Mouse (Mus musculus): ENCODE measurements around the gene Pard3b. TPM values are rescaled to one million over a fixed set of nuclear protein-coding genes. Genes with fewer than 3 reads are reported as not detected.

Gene Pard3b
- total RNA-seq, 2 experiments from 2014 or later: 20.2 to 22.2 TPM

GRCm38 (mm10) chr1:62437493-62437892 lies 798.9 kb downstream of the Pard3b start:
- DNase-seq (ENCODE audit: low spot score in 2 of 2): no peak

GRCm38 (mm10) chr1:62444406-62444805 lies 805.8 kb downstream of the Pard3b start:
- DNase-seq (ENCODE audit: low spot score in 2 of 2): no peak

DNA sequence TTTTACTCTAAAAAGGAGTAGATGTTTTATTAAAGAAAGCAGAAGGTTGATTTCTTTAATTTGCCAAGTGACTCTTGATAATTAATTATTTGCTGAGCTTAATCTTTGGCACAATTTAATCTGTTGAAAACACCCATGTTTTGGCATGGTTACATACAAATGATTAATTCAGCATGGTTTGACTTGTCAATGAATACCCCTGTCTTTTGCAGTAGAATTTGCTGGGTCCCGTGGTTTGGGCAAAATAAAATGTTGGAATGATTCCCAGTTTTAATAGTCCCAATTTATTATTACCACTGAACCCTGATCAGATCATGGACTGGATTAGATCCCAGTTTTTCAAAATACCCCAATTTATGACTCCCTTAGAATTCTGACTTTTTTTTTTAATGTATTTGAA lies 808.2 kb downstream of the Pard3b start:
- DNase-seq (ENCODE audit: low spot score in 2 of 2): no peak

- no peak for DNase-seq (ENCODE audit: low spot score in 2 of 2)
These were observed 810.7 kb downstream of the Pard3b start for GRCm38 (mm10) chr1:62449193-62449875.

GRCm38 (mm10) chr1:62465536-62465935 lies 826.9 kb downstream of the Pard3b start:
- DNase-seq (ENCODE audit: low spot score in 2 of 2): no peak

- DNase-seq (ENCODE audit: low spot score in 2 of 2): no peak
These were observed 827.9 kb downstream of the Pard3b start for GRCm38 (mm10) chr1:62466544-62466943.

DNA sequence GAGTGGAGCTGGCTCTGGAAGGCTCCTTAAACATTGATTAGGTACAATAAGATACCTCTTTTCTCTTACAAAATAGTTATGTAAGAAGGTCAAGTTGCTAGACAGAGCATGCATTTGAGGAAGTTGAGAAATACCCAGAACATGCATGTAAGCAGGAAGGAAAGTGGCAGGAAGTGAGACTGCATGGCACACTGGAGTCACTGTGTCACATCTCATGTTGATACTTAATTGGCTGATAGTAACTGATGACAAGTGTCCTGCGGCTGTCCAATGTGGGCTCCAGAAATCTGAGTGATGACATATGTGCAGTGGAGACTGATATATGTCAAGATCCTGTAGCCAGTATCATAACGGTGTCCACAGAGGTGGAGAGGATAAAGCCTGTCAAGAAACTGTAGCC lies 844.4 kb downstream of the Pard3b start:
- no peak for DNase-seq (ENCODE audit: low spot score in 2 of 2)

DNA sequence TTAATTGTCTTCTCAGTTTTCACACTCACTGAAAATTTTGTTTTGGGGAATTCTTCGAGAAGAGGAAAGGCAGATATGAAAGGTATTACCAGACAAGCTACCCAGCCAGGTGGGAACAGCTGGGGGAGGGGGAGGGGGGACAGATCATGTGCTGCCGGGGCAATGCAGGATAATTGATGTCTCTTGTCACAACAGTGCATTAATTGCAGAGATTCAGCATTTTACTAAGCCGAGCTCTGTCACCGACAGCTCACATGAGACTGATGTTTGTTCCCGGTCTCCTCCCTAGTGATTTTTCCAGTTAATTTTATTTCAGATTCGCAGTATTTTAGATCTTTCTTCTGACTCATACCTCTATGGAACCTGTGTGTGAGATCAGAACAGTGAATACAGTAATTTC lies 850.2 kb downstream of the Pard3b start:
- DNase-seq (ENCODE audit: low spot score in 2 of 2): no peak

GRCm38 (mm10) chr1:62499146-62499545 lies 860.5 kb downstream of the Pard3b start:
- no peak for DNase-seq (ENCODE audit: low spot score in 2 of 2)

DNA sequence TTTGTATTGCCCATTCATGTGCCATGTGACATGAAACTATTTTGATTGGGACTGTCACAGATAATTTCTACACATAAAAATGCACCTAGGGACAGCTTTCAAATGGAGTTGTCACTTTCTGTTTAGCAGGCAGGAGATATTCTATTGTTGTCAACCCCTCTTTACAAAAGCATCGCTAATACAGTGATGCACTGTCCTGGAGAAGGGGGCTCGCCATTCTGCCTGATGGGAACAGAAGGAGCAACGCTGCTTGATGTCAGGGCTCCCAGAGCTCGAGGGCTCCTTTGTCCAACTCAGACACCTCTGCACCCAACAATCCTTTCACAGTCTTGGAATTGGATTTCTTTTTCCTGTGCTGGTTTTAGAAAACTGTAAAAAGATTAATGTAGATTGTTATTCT lies 871.9 kb downstream of the Pard3b start:
- DNase-seq (ENCODE audit: low spot score in 2 of 2): no peak

- DNase-seq (ENCODE audit: low spot score in 2 of 2): no peak
These were observed 873.1 kb downstream of the Pard3b start for GRCm38 (mm10) chr1:62511681-62512080.

GRCm38 (mm10) chr1:62518621-62519213 lies 880.1 kb downstream of the Pard3b start:
- no peak for DNase-seq (ENCODE audit: low spot score in 2 of 2)

GRCm38 (mm10) chr1:62521368-62521767 lies 882.7 kb downstream of the Pard3b start:
- no peak for DNase-seq (ENCODE audit: low spot score in 2 of 2)

- DNase-seq (ENCODE audit: low spot score in 2 of 2): no peak
These were observed 884.1 kb downstream of the Pard3b start for GRCm38 (mm10) chr1:62522761-62523160.

GRCm38 (mm10) chr1:62527788-62528187 lies 889.2 kb downstream of the Pard3b start:
- DNase-seq (ENCODE audit: low spot score in 2 of 2): no peak

DNA sequence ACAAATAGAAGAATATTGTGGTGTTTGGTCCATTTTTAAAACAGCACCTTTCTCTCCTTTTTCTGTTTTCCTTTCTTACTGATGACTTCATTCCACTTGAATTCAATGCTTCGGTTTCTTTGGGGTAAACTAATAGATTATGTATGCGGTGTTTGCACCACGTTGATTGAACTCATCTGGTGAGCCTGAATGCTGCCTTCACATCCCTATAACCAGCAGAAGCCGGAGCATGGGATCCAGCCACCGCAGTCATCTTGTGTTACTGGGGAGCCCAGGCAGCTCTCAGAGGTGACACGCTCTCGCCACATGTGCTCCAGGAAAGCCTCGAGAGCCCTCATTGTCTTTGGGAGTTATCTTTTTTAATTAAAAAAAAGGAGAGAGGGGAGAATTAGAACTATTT lies 891.3 kb downstream of the Pard3b start:
- DNase-seq (ENCODE audit: low spot score in 2 of 2): no peak

- no peak for DNase-seq (ENCODE audit: low spot score in 2 of 2)
These were observed 894.0 kb downstream of the Pard3b start for GRCm38 (mm10) chr1:62532426-62533126.

- DNase-seq (ENCODE audit: low spot score in 2 of 2): no peak
These were observed 910.3 kb downstream of the Pard3b start for GRCm38 (mm10) chr1:62548953-62549352.

GRCm38 (mm10) chr1:62550546-62550945 lies 911.9 kb downstream of the Pard3b start:
- no peak for DNase-seq (ENCODE audit: low spot score in 2 of 2)

DNA sequence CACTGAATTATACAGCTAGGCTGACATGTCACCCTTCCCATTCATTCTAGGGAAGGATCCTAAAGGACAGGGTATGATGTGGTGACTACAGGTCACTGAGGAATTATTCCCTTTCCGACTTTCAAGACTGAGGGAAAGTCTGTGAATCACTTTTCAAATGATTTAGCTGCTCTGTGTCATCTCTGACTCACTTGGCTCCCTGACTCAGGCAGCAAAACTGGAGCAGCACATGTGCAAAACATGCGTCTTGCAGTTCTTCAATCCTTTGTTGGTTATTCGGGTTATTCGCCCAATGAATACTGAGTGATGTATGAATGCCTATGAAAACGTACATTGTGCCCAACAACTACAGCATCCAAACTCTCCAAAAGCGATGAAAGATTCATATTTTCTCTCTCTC lies 912.9 kb downstream of the Pard3b start:
- DNase-seq (ENCODE audit: low spot score in 2 of 2): no peak

- DNase-seq (ENCODE audit: low spot score in 2 of 2): no peak
These were observed 917.2 kb downstream of the Pard3b start for GRCm38 (mm10) chr1:62555838-62556237.

GRCm38 (mm10) chr1:62562987-62563386 lies 924.4 kb downstream of the Pard3b start:
- no peak for DNase-seq (ENCODE audit: low spot score in 2 of 2)

Measured in adrenal gland, postnatal 4 days (tissue).